Comparison of ENCODE assay signal across 8 mouse cellular contexts in the genomic region with DNA sequence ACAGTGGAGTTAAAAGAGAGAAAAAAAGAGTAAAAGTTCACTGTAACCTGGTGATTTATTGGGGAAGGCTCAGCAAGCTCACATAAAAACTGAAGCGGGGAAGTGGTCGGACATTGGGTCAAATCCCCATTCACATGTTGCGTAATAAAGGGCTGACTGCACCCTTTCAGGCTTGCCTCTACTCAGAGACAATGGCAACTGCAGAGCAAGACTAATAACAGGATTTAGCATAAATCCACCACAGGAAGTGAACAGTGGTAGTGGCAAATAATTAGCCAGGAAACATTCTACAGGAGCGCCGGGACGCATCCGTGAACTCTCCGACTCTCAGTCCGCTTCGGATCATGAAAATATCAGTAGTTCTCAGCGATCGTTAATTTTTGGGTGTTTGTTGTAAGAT.
DNase-seq lines count a peak whose midpoint lies in the region; ATAC-seq and TF ChIP-seq lines count a peak whose summit lies in the region.

No protein-coding gene starts in this region.

- H3K27ac ChIP-seq in lung, embryonic 14.5 days (ENCODE audit: low read depth) = no peak overlapping the region
- no peak overlapping the region for H3K27ac ChIP-seq in forebrain, embryonic 15.5 days (replicated peaks)

- ATAC-seq in lung, embryonic 14.5 days (ENCODE audit: insufficient read depth) = no peak; the same call in 1 of the 2 replicates
- ATAC-seq in forebrain, embryonic 15.5 days (replicated peaks) = peak; percentile 76; the same call in 1 of the 2 replicates
- no peak for ATAC-seq in activated CD4-positive, CD25-positive, alpha-beta regulatory T cell, adult 4 months
- no peak for ATAC-seq in cerebellum, adult (ENCODE audit: insufficient number of reproducible peaks, low FRiP score, low TSS enrichment)

- peak overlapping the region; percentile 57 for H3K4me2 ChIP-seq in lung, embryonic 14.5 days
- peak overlapping the region; percentile 37 for H3K4me2 ChIP-seq in forebrain, embryonic 15.5 days (replicated peaks)
- H3K4me2 ChIP-seq in myocyte (ENCODE audit: low read depth) = peak overlapping the region; percentile 8

- TF ChIP-seq CTCF in lung, embryonic 14.5 days (IDR thresholded peaks at IDR 0.05; ENCODE audit: low read depth) = no peak

- no peaks in the 10 kb centered on the region for H3K27me3 ChIP-seq in lung, embryonic 14.5 days (ENCODE audit: insufficient read depth, low read length)
- no peaks in the 10 kb centered on the region for H3K27me3 ChIP-seq in forebrain, embryonic 15.5 days
- H3K27me3 ChIP-seq in myocyte (ENCODE audit: control insufficient read depth, insufficient read depth, insufficient read length) = no peaks in the 10 kb centered on the region

- no peaks in the 10 kb centered on the region for H3K79me2 ChIP-seq in myocyte (ENCODE audit: control insufficient read depth, insufficient read depth)

- no peaks in the 10 kb centered on the region for H3K9me3 ChIP-seq in lung, embryonic 14.5 days (ENCODE audit: low read depth, low read length)
- H3K9me3 ChIP-seq in forebrain, embryonic 15.5 days = no peaks in the 10 kb centered on the region

- DNase-seq in lung, embryonic 14.5 days = peak; percentile 48
- DNase-seq in lung, postnatal 4 days = no peak
- peak; percentile 24 to 46 for DNase-seq in kidney, postnatal 25 days
- no peak for DNase-seq in thymus, postnatal 10 days (ENCODE audit: low spot score in 2 of 2)

- no peak overlapping the region for H3K9ac ChIP-seq in lung, embryonic 14.5 days
- H3K9ac ChIP-seq in forebrain, embryonic 15.5 days (replicated peaks) = 0 out of 2 replicates have a peak overlapping the region, but pooled peaks have one; percentile 1

- 11% methylated on average over 12 of the region's 12 CpGs for WGBS in lung, embryonic 14.5 days
- under 1% methylated on average over 12 of the region's 12 CpGs for WGBS in forebrain, embryonic 15.5 days

- H3K4me1 ChIP-seq in lung, embryonic 14.5 days (ENCODE audit: insufficient read depth) = peaks cover 3% of the 10 kb centered on the region; the same call in 1 of the 2 replicates
- peaks cover 9% of the 10 kb centered on the region for H3K4me1 ChIP-seq in forebrain, embryonic 15.5 days

- peak overlapping the region; percentile 18 for H3K4me3 ChIP-seq in lung, embryonic 14.5 days (ENCODE audit: low read depth, low read length)
- peak overlapping the region; percentile 19 for H3K4me3 ChIP-seq in forebrain, embryonic 15.5 days
- no peak overlapping the region for H3K4me3 ChIP-seq in myocyte

- no peak for TF ChIP-seq POLR2A in myocyte (IDR thresholded peaks at IDR 0.05; ENCODE audit: insufficient read length, low read depth)

- H3ac ChIP-seq in myocyte (ENCODE audit: control insufficient read depth, insufficient read length) = no peak overlapping the region

- no peaks in the 10 kb centered on the region for H3K36me3 ChIP-seq in lung, embryonic 14.5 days (ENCODE audit: insufficient read depth)
- no peaks in the 10 kb centered on the region for H3K36me3 ChIP-seq in forebrain, embryonic 15.5 days
- H3K36me3 ChIP-seq in myocyte (ENCODE audit: control insufficient read depth, insufficient read depth) = no peaks in the 10 kb centered on the region

TF ChIP-seq in myocyte, 11 proteins besides CTCF, POLR2A, EP300 and RAD21:
- TF ChIP-seq CEBPB (IDR thresholded peaks at IDR 0.05; ENCODE audit: insufficient read depth, poor library complexity, severe bottlenecking) = peak; percentile 73
- TF ChIP-seq MYOG (IDR thresholded peaks at IDR 0.05; ENCODE audit: control insufficient read depth in 1 of 3, insufficient read depth in 1 of 3, insufficient read length in 2 of 3, low read depth in 2 of 3) = no peak

Comparison
In these comparisons a context has a peak if more than half of its experiments do, and no peak if none do; other contexts are left out.
1. DNase-seq: peak in lung, embryonic 14.5 days (single experiment) and kidney, postnatal 25 days (2 of 2); none in lung, postnatal 4 days (0 of 2) and thymus, postnatal 10 days (0 of 2).
2. Peak in every context shown above with its lines, with median percentiles within 50 percentile points of each other: H3K4me2 ChIP-seq.